Mouse (Mus musculus) stomach, embryonic 16.5 days (tissue): ENCODE results near the gene Gm45717. TPM values are rescaled to one million over a fixed set of nuclear protein-coding genes. Genes with fewer than 3 reads are reported as not detected.
A peak's percentile ranks its signal among the peaks of the same experiment; 100 is the strongest.

Source experiments
- ATAC-seq: fragments of 200-750 bp; cut with Nextera tagmentation; 2 replicates; pipeline ENCODE4 v1.8.0; 2017; ENCODE audit warnings: moderate number of reproducible peaks, moderate TSS enrichment; ENCODE audit not compliant: insufficient read depth, low FRiP score
- H3K27ac ChIP-seq: fragments of 300-500 bp; sonication (generic); 2 replicates; pipeline ENCODE4 v1.5.1; 2014; ENCODE audit warnings: low read length
- H3K27me3 ChIP-seq: fragments of 300-500 bp; sonication (generic); 2 replicates; pipeline ENCODE4 v1.6.1; 2014; ENCODE audit warnings: low read length, control low read depth, mixed read lengths; ENCODE audit not compliant: control insufficient read depth, insufficient read depth
- H3K36me3 ChIP-seq: fragments of 300-500 bp; sonication (generic); 2 replicates; pipeline ENCODE4 v1.6.1; 2014; ENCODE audit warnings: low read length; ENCODE audit not compliant: control insufficient read depth, insufficient read depth
- H3K4me1 ChIP-seq: fragments of 300-500 bp; sonication (generic); 2 replicates; pipeline ENCODE4 v1.6.1; 2014; ENCODE audit warnings: low read length, control low read depth, mixed read lengths; ENCODE audit not compliant: control insufficient read depth, insufficient read depth
- H3K4me2 ChIP-seq: fragments of 300-500 bp; sonication (generic); 2 replicates; pipeline ENCODE4 v1.6.1; 2014; ENCODE audit warnings: low read depth, low read length, mixed read lengths
- H3K4me3 ChIP-seq: fragments of 300-500 bp; sonication (generic); replicated peaks from 2 replicates; pipeline ENCODE4 v1.5.1; 2014; ENCODE audit warnings: mild to moderate bottlenecking, low read length
- H3K9ac ChIP-seq: fragments of 300-500 bp; sonication (generic); 2 replicates; pipeline ENCODE4 v1.6.1; 2014; ENCODE audit warnings: low read length
- H3K9me3 ChIP-seq: fragments of 300-500 bp; sonication (generic); replicated peaks from 2 replicates; pipeline ENCODE4 v1.6.1; 2016; ENCODE audit warnings: low read length, control low read depth; ENCODE audit not compliant: control insufficient read depth
- WGBS: fragments of 180-500 bp; shearing (Covaris S2); extraction: QIAGEN DNeasy Blood & Tissue Kit; methylation state at CpG from one replicate; pipeline ENCODE4 v1.1.7; 2014; 5-methylcytosine and 5-hydroxymethylcytosine counted together
- polyA plus RNA-seq: library from polyadenylated mRNA; unstranded; fragments of >200 nt; fragmentation: Nextera tagmentation; extraction: Ambion mirVana; gene quantifications from 2 replicates; pipeline ENCODE4 v1.2.1, GENCODE M21; 2015

Gene Gm45717
- polyA plus RNA-seq, 1 experiment from 2014 or later = not detected

DNA sequence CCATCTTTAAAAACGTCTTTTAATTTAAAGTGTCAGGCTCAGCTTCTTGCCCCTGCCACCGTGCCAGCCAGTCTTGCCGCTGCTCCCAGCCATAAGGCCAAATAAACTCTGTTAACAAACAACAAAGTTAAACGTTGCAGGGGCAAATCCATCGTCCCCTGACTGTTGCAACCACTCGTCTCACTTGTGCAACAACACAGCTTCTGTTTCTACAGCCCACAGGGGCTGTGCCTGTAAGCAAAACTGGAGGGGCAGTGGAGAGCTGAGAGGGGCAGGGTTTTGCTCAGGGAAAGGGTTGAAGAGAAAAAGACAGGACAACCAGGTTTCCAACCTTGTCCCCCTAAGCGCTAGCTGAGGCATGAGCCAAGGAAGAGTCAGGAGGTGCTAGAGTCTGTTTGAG is 47.6 kb downstream of the Gm45717 start:
- Histone ChIP-seq H3K36me3 (no peaks in the 10 kb centered on the region), H3K4me1 (no peaks in the 10 kb centered on the region), H3K27me3 (no peaks in the 10 kb centered on the region), H3K4me2 (no peak overlapping the region; the same call in 1 of the 2 replicates), H3K9me3 (no peaks in the 10 kb centered on the region), H3K9ac (0 out of 2 replicates have a peak overlapping the region, but pooled peaks have one; percentile 63), H3K4me3 (no peak overlapping the region), H3K27ac (no peak overlapping the region)
- 43% methylated on average over 7 of the region's 7 CpGs for WGBS
- no peak for ATAC-seq

DNA sequence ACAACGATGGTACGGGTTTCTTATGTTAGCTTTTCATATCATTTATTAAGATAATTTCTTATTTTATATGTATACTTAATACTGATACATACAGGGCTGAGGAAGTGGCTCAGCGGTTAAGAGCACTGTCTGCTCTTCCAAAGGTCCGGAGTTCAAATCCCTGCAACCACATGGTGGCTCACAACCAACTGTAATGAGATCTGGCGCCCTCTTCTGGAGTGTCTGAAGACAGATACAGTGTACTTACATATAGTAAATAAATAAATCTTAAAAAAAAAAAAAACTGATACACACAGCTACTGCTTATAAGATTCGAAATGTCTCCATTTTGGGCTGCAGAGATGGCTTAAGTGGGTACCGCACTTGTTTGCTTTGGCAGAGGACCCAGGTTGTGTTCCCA is 48.0 kb downstream of the Gm45717 start:
- Histone ChIP-seq H3K9ac (no peak overlapping the region), H3K4me3 (no peak overlapping the region), H3K4me2 (no peak overlapping the region), H3K36me3 (no peaks in the 10 kb centered on the region), H3K27me3 (no peaks in the 10 kb centered on the region), H3K4me1 (no peaks in the 10 kb centered on the region), H3K27ac (no peak overlapping the region), H3K9me3 (no peaks in the 10 kb centered on the region)
- WGBS = 85% methylated on average over 7 of the region's 7 CpGs
- ATAC-seq = no peak

- H3K9ac ChIP-seq = no peak overlapping the region
- H3K9me3 ChIP-seq = no peaks in the 10 kb centered on the region
- no peaks in the 10 kb centered on the region for H3K36me3 ChIP-seq
- no peak overlapping the region for H3K4me3 ChIP-seq
- H3K4me2 ChIP-seq = no peak overlapping the region
- ATAC-seq = no peak
- WGBS = 73% methylated on average over 13 of the region's 13 CpGs
- no peaks in the 10 kb centered on the region for H3K4me1 ChIP-seq
- H3K27ac ChIP-seq = no peak overlapping the region
- H3K27me3 ChIP-seq = no peaks in the 10 kb centered on the region
These were observed 48.6 kb downstream of the Gm45717 start for GRCm38 (mm10) chr7:140907131-140907530.

GRCm38 (mm10) chr7:140905642-140906081 is 50.1 kb downstream of the Gm45717 start:
- no peak overlapping the region for H3K27ac ChIP-seq
- no peak overlapping the region for H3K4me3 ChIP-seq
- H3K4me2 ChIP-seq = no peak overlapping the region
- WGBS = 71% methylated on average over 2 of the region's 2 CpGs
- H3K36me3 ChIP-seq = no peaks in the 10 kb centered on the region
- H3K4me1 ChIP-seq = no peaks in the 10 kb centered on the region
- no peaks in the 10 kb centered on the region for H3K27me3 ChIP-seq
- no peak overlapping the region for H3K9ac ChIP-seq
- H3K9me3 ChIP-seq = no peaks in the 10 kb centered on the region
- ATAC-seq = no peak

DNA sequence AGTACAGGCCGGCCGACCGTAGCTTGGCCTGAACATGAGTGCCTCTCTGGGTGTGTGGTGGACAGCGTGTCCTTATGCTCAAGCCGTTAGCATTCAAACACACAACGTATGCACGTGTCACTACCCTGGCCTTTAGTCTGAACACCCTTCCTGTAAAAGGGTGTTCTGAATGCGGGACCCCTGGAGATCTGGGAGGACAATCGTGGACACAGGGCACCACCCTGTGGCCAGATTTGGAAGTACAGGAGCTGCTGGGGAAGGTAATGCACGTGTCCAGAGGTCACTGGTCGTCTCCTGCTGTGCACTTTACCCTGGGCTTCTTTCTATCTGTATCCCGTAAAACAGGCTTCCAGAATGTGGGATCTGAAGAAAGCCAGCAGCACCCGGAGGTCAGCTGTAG is 52.5 kb downstream of the Gm45717 start:
- Histone ChIP-seq H3K4me3 (no peak overlapping the region), H3K27ac (no peak overlapping the region), H3K9me3 (no peaks in the 10 kb centered on the region), H3K4me2 (no peak overlapping the region), H3K27me3 (no peaks in the 10 kb centered on the region), H3K4me1 (no peaks in the 10 kb centered on the region), H3K9ac (peak overlapping the region; percentile 32; the same call in 1 of the 2 replicates), H3K36me3 (no peaks in the 10 kb centered on the region)
- WGBS = 24% methylated on average over 13 of the region's 13 CpGs
- ATAC-seq = peak; percentile 51; the same call in 1 of the 2 replicates

DNA sequence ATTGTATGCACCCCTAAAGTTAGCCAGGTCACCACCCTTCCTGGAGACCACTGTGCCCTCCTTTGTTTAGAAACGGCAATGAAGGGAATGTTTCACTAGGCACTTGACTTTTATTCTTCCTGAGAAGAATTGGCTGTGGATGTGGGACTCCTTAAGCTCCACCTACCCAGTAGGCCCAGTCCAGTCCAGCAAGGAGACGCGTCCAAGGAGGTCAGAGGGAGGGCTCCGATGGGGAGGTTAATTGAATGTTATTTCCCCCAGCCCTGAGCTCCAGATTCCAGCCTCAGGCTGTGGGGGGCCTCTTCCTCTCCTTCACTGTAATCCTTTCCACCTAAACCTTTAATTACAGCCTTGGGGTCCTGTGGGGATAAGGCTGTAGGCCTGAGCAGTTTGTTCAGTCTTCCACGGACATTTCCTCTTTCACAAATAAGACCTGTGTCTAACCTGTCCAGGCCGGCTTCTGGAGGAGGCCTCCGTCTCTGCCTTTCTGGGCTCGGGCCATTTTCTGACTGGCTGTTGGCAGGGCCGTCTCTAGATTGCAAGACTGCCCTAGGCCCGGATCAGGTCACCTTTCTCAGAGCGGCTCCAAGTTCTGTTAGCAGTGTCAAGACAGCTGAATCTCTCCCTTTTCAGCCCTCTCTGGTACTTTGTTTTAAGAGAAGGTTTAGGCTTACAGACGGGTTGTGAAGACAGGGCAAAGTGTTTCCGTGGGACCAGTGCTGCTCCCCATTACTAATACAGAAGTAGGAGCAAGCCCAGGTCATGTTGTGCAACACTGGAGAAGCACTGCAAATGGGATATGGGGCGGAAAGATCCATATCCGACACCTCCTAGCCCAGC is 53.5 kb downstream of the Gm45717 start:
- no peak for ATAC-seq
- 81% methylated on average over 15 of the region's 15 CpGs for WGBS
- Histone ChIP-seq H3K36me3 (peaks cover 2% of the 10 kb centered on the region; the same call in 1 of the 2 replicates), H3K4me2 (no peak overlapping the region), H3K27me3 (no peaks in the 10 kb centered on the region), H3K4me3 (no peak overlapping the region), H3K4me1 (no peaks in the 10 kb centered on the region), H3K27ac (no peak overlapping the region), H3K9ac (0 out of 2 replicates have a peak overlapping the region, but pooled peaks have one; percentile 23), H3K9me3 (no peaks in the 10 kb centered on the region)

DNA sequence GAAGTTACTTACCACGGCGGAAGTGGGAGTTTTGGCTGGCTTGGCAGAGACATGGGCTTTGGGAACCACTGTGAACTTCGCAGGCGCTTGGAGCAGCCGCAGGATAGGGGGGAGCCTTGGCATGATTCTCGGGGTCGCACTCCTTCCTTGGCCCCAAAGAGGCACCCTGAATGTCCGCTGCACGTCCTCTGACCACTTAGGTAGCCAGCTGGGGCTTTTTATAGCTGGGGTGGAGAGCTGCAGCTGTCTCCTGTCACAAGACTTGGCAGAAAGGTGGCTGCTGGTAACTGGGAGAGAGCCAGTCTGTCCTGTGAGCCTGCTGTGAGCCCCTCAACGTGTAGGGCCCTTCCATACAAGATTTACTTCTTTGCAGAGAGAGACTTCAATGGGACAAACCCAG is 55.5 kb downstream of the Gm45717 start, which contains the start of gene Cox8b:
Gene Cox8b (minus strand): TSS at position 227 of the 400 bp plus-strand sequence.
- Histone ChIP-seq H3K9ac (0 out of 2 replicates have a peak within 1 kb of the TSS, but pooled peaks have one; percentile 26), H3K36me3 (peaks cover 3% of the 10 kb centered on the region; the same call in 1 of the 2 replicates), H3K4me3 (no peak within 1 kb of the TSS), H3K27ac (no peak within 1 kb of the TSS), H3K4me1 (no peaks in the 10 kb centered on the region), H3K4me2 (no peak within 1 kb of the TSS), H3K27me3 (no peaks in the 10 kb centered on the region), H3K9me3 (no peaks in the 10 kb centered on the region)
- no peak for ATAC-seq
- WGBS = 60% methylated on average over 10 of the region's 10 CpGs

Other genes with a start within 250 kb of the Gm45717 start
- not detected in 2 replicates for gene Cyp2e1, start 192.2 kb downstream of the Gm45717 start, polyA plus RNA-seq
- 0.35 TPM in 1 of 2 replicates, not detected in the other for gene Syce1, start 168.1 kb downstream of the Gm45717 start, polyA plus RNA-seq
- gene Zfp941, start 133.8 kb downstream of the Gm45717 start, polyA plus RNA-seq = 1.3 and 1.9 TPM in 2 replicates
- 26.7 and 34.7 TPM in 2 replicates for gene Urah, start 120.9 kb downstream of the Gm45717 start, polyA plus RNA-seq
- not detected in 2 replicates for gene Scgb1c1, start 110.4 kb downstream of the Gm45717 start, polyA plus RNA-seq
- gene Odf3, start 108.1 kb downstream of the Gm45717 start, polyA plus RNA-seq = 0.08 TPM in 1 of 2 replicates, not detected in the other
- gene Gm45785, start 99.6 kb downstream of the Gm45717 start, polyA plus RNA-seq = not detected in 2 replicates
- gene Ric8a, start 99.0 kb downstream of the Gm45717 start, polyA plus RNA-seq = 62.5 and 77.8 TPM in 2 replicates
- gene Bet1l, start 98.4 kb downstream of the Gm45717 start, polyA plus RNA-seq = 43.5 and 46.6 TPM in 2 replicates
- 189 and 193 TPM in 2 replicates for gene Psmd13, start 74.0 kb downstream of the Gm45717 start, polyA plus RNA-seq
- gene Sirt3, start 73.6 kb downstream of the Gm45717 start, polyA plus RNA-seq = 24.0 and 27.4 TPM in 2 replicates
- 1.3 and 19.4 TPM in 2 replicates for gene Cox8b, start 55.5 kb downstream of the Gm45717 start, polyA plus RNA-seq
- 9.9 and 10.0 TPM in 2 replicates for gene Nlrp6, start 35.0 kb downstream of the Gm45717 start, polyA plus RNA-seq
- 25.6 and 27.3 TPM in 2 replicates for gene Pgghg, start 14.5 kb downstream of the Gm45717 start, polyA plus RNA-seq
- 3.8 and 4.4 TPM in 2 replicates for gene Ifitm5, start 5.6 kb downstream of the Gm45717 start, polyA plus RNA-seq
- gene Ifitm2, start 50 bp upstream of the Gm45717 start, polyA plus RNA-seq = 1,006 and 1,276 TPM in 2 replicates
- 156 and 185 TPM in 2 replicates for gene Ifitm1, start 11.3 kb upstream of the Gm45717 start, polyA plus RNA-seq
- gene Ifitm3, start 54.8 kb upstream of the Gm45717 start, polyA plus RNA-seq = 322 and 395 TPM in 2 replicates
- gene Ifitm6, start 62.0 kb upstream of the Gm45717 start, polyA plus RNA-seq = 5.5 and 7.5 TPM in 2 replicates
- not detected in 2 replicates for gene Gm17387, start 73.2 kb upstream of the Gm45717 start, polyA plus RNA-seq
- gene B4galnt4, start 105.2 kb upstream of the Gm45717 start, polyA plus RNA-seq = 4.9 and 5.1 TPM in 2 replicates
- 74.2 and 103 TPM in 2 replicates for gene Pkp3, start 122.3 kb upstream of the Gm45717 start, polyA plus RNA-seq
- gene Sigirr, start 144.6 kb upstream of the Gm45717 start, polyA plus RNA-seq = 14.1 and 14.7 TPM in 2 replicates
- gene Ano9, start 161.9 kb upstream of the Gm45717 start, polyA plus RNA-seq = 22.5 and 26.2 TPM in 2 replicates
- gene Ptdss2, start 166.4 kb upstream of the Gm45717 start, polyA plus RNA-seq = 56.0 and 59.4 TPM in 2 replicates
- 240 and 265 TPM in 2 replicates for gene Rnh1, start 216.9 kb upstream of the Gm45717 start, polyA plus RNA-seq
- gene Hras, start 238.1 kb upstream of the Gm45717 start, polyA plus RNA-seq = 45.1 and 48.0 TPM in 2 replicates
- 7.1 TPM in 2 replicates for gene Lrrc56, start 238.2 kb upstream of the Gm45717 start, polyA plus RNA-seq